Mouse (Mus musculus) embryonic facial prominence, embryonic 15.5 days (tissue): Measurements from ENCODE around the gene Supt5. TPM values are rescaled to one million over a fixed set of nuclear protein-coding genes. Genes with fewer than 3 reads are reported as not detected.

Experiments used
- ATAC-seq: fragments of 200-750 bp; cut with Nextera tagmentation; 2 replicates; pipeline ENCODE4 v1.8.0; 2017; ENCODE audit warnings: low read depth, moderate TSS enrichment; ENCODE audit not compliant: insufficient number of reproducible peaks, low FRiP score, low TSS enrichment
- H3K27ac ChIP-seq: fragments of 300-500 bp; sonication (generic); replicated peaks from 2 replicates; pipeline ENCODE4 v1.5.1; 2015; ENCODE audit warnings: mild to moderate bottlenecking, inconsistent platforms
- H3K27me3 ChIP-seq: fragments of 300-500 bp; sonication (generic); 2 replicates; pipeline ENCODE4 v1.6.1; 2015; ENCODE audit warnings: inconsistent platforms
- H3K36me3 ChIP-seq: fragments of 300-500 bp; sonication (generic); 2 replicates; pipeline ENCODE4 v1.6.1; 2015; ENCODE audit warnings: mild to moderate bottlenecking, inconsistent platforms
- H3K4me1 ChIP-seq: fragments of 300-500 bp; sonication (generic); 2 replicates; pipeline ENCODE4 v1.6.1; 2015; ENCODE audit warnings: inconsistent platforms
- H3K4me2 ChIP-seq: fragments of 300-500 bp; sonication (generic); replicated peaks from 2 replicates; pipeline ENCODE4 v1.6.1; 2015; ENCODE audit warnings: mild to moderate bottlenecking, inconsistent platforms
- H3K4me3 ChIP-seq: fragments of 300-500 bp; sonication (generic); replicated peaks from 2 replicates; pipeline ENCODE4 v1.5.1; 2015; ENCODE audit warnings: mild to moderate bottlenecking, inconsistent platforms
- H3K9ac ChIP-seq: fragments of 300-500 bp; sonication (generic); 2 replicates; pipeline ENCODE4 v1.6.1; 2015; ENCODE audit warnings: inconsistent platforms
- H3K9me3 ChIP-seq: fragments of 300-500 bp; sonication (generic); replicated peaks from 2 replicates; pipeline ENCODE4 v1.6.1; 2016; ENCODE audit warnings: inconsistent platforms
- WGBS: fragments of 180-500 bp; shearing (Covaris S2); methylation state at CpG from one replicate; pipeline ENCODE4 v1.1.7; 2015; 5-methylcytosine and 5-hydroxymethylcytosine counted together
- polyA plus RNA-seq: library from polyadenylated mRNA; unstranded; fragments of >200 nt; fragmentation: Nextera tagmentation; extraction: Ambion mirVana; gene quantifications from 2 replicates; pipeline ENCODE4 v1.2.1, GENCODE M21; 2015

The Supt5 gene
- polyA plus RNA-seq, 1 experiment from 2014 or later: 98.8 TPM

- peaks cover 29% of the 10 kb centered on the region for H3K4me1 ChIP-seq
- no peaks in the 10 kb centered on the region for H3K27me3 ChIP-seq
- 0 out of 2 replicates have a peak overlapping the region, but pooled peaks have one; percentile 0 for H3K9ac ChIP-seq
- no peak overlapping the region for H3K27ac ChIP-seq
- 84% methylated on average over 7 of the region's 7 CpGs for WGBS
- no peak overlapping the region for H3K4me2 ChIP-seq
- no peak overlapping the region for H3K4me3 ChIP-seq
- peaks cover 18% of the 10 kb centered on the region for H3K36me3 ChIP-seq
- no peak for ATAC-seq
- H3K9me3 ChIP-seq: no peaks in the 10 kb centered on the region
Measured at GRCm38 (mm10) chr7:28348601-28349000, 10.1 kb upstream of the Supt5 start.

DNA sequence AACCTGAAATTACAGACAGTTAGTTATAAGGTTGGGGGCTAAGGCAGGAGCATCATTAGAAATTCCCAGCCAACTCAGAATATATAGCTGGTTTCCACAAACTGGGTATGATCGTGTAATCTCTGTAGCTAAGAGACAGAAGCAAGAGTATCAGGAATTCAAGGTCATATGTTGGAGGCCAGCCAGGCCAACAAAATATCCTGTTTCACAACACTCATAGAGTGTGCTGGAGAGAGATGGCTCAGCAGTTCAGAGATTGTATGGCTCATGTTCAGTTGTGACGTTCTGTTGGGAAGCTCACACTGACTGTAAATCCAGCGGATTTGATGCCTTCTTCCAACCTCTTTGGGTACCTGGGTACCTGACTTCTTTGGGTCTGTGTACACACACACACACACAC is 9.2 kb upstream of the Supt5 start:
- 80% methylated on average over 3 of the region's 3 CpGs for WGBS

GRCm38 (mm10) chr7:28344637-28345036 is 6.1 kb upstream of the Supt5 start:
- H3K9me3 ChIP-seq: no peaks in the 10 kb centered on the region
- WGBS: 2% methylated on average over 4 of the region's 4 CpGs
- no peak overlapping the region for H3K9ac ChIP-seq
- H3K27me3 ChIP-seq: no peaks in the 10 kb centered on the region
- H3K27ac ChIP-seq: no peak overlapping the region
- no peak overlapping the region for H3K4me2 ChIP-seq
- ATAC-seq: no peak
- no peaks in the 10 kb centered on the region for H3K36me3 ChIP-seq
- H3K4me1 ChIP-seq: peaks cover 13% of the 10 kb centered on the region
- no peak overlapping the region for H3K4me3 ChIP-seq

More for the DNA sequence above, 9.2 kb upstream of the Supt5 start:
- H3K4me3 ChIP-seq: no peak overlapping the region
- H3K27ac ChIP-seq: no peak overlapping the region
- no peak for ATAC-seq
- H3K9me3 ChIP-seq: no peaks in the 10 kb centered on the region
- peaks cover 29% of the 10 kb centered on the region for H3K4me1 ChIP-seq
- H3K4me2 ChIP-seq: no peak overlapping the region
- H3K27me3 ChIP-seq: no peaks in the 10 kb centered on the region
- H3K36me3 ChIP-seq: peaks cover 9% of the 10 kb centered on the region; the same call in 1 of the 2 replicates
- no peak overlapping the region for H3K9ac ChIP-seq

GRCm38 (mm10) chr7:28341381-28341780 is 2.8 kb upstream of the Supt5 start:
- ATAC-seq: no peak
- no peaks in the 10 kb centered on the region for H3K36me3 ChIP-seq
- H3K4me2 ChIP-seq: no peak overlapping the region
- no peak overlapping the region for H3K9ac ChIP-seq
- no peak overlapping the region for H3K4me3 ChIP-seq
- H3K27ac ChIP-seq: no peak overlapping the region
- H3K4me1 ChIP-seq: peaks cover 9% of the 10 kb centered on the region
- no peaks in the 10 kb centered on the region for H3K27me3 ChIP-seq
- no peaks in the 10 kb centered on the region for H3K9me3 ChIP-seq
- 47% methylated on average over 7 of the region's 7 CpGs for WGBS

DNA sequence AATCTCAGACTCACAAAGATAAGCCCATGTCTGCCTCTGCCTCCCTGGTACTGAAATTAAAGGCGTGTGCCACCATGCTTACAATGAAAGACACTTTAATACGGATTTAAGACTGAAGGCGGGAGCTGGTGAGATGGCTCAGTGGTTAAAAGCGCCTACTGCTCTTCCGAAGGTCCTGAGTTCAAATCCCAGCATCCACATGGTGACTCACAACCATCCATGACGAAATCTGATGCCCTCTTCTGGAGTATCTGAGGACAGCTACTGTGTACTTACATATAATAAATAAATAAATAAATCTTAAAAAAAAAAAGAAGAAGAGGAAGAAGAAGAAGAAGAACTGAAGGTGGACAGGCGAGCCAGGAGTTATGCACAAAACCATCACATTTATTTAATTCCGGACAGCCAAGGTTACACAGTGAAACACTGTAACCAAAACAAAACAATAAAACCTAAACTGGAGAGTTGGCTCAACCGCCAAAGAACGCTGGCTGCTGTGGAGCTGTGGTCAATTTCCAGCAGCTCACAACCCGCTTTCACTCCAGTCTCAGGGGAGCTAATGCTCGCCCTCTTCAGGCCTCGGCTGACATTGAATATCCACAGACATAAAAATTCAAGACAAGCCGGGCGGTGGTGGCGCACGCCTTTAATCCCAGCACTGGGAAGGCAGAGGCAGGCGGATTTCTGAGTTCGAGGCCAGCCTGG is 819 bp upstream of the Supt5 start:
- Histone ChIP-seq H3K27me3 (no peaks in the 10 kb centered on the region), H3K9ac (peak overlapping the region; percentile 58; the same call in 1 of the 2 replicates), H3K4me3 (peak overlapping the region; percentile 97), H3K27ac (peak overlapping the region; percentile 94), H3K4me1 (peaks cover 15% of the 10 kb centered on the region), H3K36me3 (peaks cover 6% of the 10 kb centered on the region; the same call in 1 of the 2 replicates), H3K4me2 (peak overlapping the region; percentile 62), H3K9me3 (no peaks in the 10 kb centered on the region)
- ATAC-seq: no peak
- 73% methylated on average over 19 of the region's 19 CpGs for WGBS

DNA sequence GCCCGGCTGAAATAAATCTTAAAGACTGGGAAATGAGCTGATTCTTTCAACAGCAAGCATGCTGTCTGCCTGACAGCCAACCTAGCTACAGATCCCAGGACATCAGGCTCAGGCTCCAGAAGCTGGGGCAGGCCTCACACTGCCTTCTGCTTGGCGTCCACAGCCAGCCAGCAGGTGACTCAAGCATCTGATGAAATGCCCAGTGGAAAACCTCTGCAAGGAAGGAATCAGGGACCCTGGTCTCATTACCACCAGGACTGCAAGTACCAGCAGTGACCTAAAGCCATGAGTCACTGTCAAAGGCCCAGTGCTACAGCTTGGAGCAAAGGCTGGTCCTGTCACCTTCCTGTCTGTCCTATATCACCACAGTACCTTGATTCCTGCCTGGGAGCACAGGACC is 3.1 kb downstream of the Supt5 start:
- peaks cover 15% of the 10 kb centered on the region for H3K4me1 ChIP-seq
- no peak overlapping the region for H3K27ac ChIP-seq
- no peaks in the 10 kb centered on the region for H3K9me3 ChIP-seq
- no peak for ATAC-seq
- whole genome bisulfite sequencing: 89% methylated on average over 2 of the region's 2 CpGs
- peaks cover 21% of the 10 kb centered on the region for H3K36me3 ChIP-seq
- no peak overlapping the region for H3K4me2 ChIP-seq
- no peak overlapping the region for H3K4me3 ChIP-seq
- H3K27me3 ChIP-seq: no peaks in the 10 kb centered on the region
- no peak overlapping the region for H3K9ac ChIP-seq

GRCm38 (mm10) chr7:28334534-28334933 is 4.0 kb downstream of the Supt5 start:
- no peak overlapping the region for H3K4me3 ChIP-seq
- no peak overlapping the region for H3K4me2 ChIP-seq
- H3K9me3 ChIP-seq: no peaks in the 10 kb centered on the region
- H3K27ac ChIP-seq: no peak overlapping the region
- H3K36me3 ChIP-seq: peaks cover 31% of the 10 kb centered on the region
- no peak for ATAC-seq
- WGBS: 76% methylated on average over 4 of the region's 4 CpGs
- no peaks in the 10 kb centered on the region for H3K27me3 ChIP-seq
- H3K9ac ChIP-seq: no peak overlapping the region
- peaks cover 15% of the 10 kb centered on the region for H3K4me1 ChIP-seq

DNA sequence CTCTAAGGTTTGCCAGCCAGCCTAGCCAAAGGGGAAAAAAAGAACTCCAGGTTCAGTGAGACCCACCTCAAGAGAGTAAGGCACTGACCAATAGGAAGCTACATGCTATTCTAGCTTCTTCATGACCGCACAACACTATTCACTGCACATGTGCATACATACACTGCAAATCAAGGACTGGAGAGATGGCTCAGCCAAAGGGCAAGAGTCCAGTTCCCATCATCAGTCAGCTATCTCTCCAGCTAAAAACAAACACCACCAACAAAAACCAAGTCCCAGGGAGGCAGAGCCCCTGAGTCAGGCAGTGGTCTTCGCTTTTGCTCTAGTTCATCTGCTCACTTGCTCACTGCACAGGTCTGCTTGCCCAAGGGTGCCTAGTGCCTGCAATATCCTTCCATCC is 10.3 kb downstream of the Supt5 start:
- Histone ChIP-seq H3K36me3 (peaks cover 87% of the 10 kb centered on the region), H3K9ac (no peak overlapping the region), H3K4me2 (no peak overlapping the region), H3K27me3 (no peaks in the 10 kb centered on the region), H3K4me3 (no peak overlapping the region), H3K9me3 (no peaks in the 10 kb centered on the region), H3K4me1 (no peaks in the 10 kb centered on the region), H3K27ac (no peak overlapping the region)
- WGBS: 98% methylated on average over 2 of the region's 2 CpGs
- ATAC-seq: no peak

- H3K27me3 ChIP-seq: no peaks in the 10 kb centered on the region
- no peak overlapping the region for H3K4me3 ChIP-seq
- no peak overlapping the region for H3K9ac ChIP-seq
- ATAC-seq: no peak
- H3K27ac ChIP-seq: no peak overlapping the region
- H3K36me3 ChIP-seq: peaks cover 99% of the 10 kb centered on the region
- H3K4me2 ChIP-seq: no peak overlapping the region
- 79% methylated on average over 4 of the region's 4 CpGs for WGBS
- H3K4me1 ChIP-seq: no peaks in the 10 kb centered on the region
- no peaks in the 10 kb centered on the region for H3K9me3 ChIP-seq
Measured at GRCm38 (mm10) chr7:28326457-28326856, 12.1 kb downstream of the Supt5 start.

- Histone ChIP-seq H3K27ac (no peak overlapping the region), H3K4me1 (no peaks in the 10 kb centered on the region), H3K36me3 (peaks cover 99% of the 10 kb centered on the region), H3K9me3 (no peaks in the 10 kb centered on the region), H3K4me2 (no peak overlapping the region), H3K27me3 (no peaks in the 10 kb centered on the region), H3K4me3 (no peak overlapping the region), H3K9ac (no peak overlapping the region)
- 98% methylated on average over 8 of the region's 8 CpGs for WGBS
- no peak for ATAC-seq
Measured at GRCm38 (mm10) chr7:28325293-28325692, 13.3 kb downstream of the Supt5 start.

DNA sequence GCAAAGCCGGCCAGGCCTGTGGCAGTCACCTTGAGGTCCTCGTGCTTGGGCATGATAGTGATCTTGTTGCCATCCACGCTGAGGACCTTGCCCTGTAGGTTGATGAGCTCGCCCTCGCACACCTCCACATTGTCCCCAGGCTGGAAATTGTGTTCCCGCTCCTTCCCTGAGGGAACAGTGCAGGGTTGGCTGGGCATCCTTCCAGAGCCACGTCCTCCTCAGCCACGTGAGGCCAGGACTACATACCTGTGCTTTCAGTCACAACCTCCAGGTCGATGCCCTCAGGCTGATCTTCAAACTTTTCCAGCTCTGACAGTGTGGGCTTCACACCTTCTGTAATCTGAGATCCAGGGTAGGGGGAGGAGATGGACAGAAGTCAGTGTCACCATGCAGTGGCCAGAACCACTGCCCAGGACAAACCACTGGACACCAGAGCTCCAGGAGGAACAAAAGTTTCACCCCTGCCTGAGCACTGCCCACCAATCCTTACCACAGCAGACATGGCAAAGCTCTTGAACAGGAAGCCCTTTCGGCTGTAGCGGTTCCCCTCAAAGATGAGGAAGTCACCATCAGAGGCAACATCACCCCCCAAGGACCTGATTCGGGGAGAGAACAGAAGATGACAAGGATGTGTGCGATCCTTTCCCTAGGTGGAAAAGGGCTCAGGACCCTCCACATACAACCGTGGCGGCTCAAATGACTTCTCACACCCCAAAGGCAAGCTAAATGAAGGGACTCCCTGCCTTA is 16.4 kb downstream of the Supt5 start:
- Histone ChIP-seq H3K27me3 (no peaks in the 10 kb centered on the region), H3K4me3 (no peak overlapping the region), H3K9me3 (no peaks in the 10 kb centered on the region), H3K27ac (no peak overlapping the region), H3K36me3 (peaks cover 100% of the 10 kb centered on the region), H3K9ac (no peak overlapping the region), H3K4me1 (no peaks in the 10 kb centered on the region), H3K4me2 (no peak overlapping the region)
- ATAC-seq: no peak
- 89% methylated on average over 15 of the region's 15 CpGs for WGBS
